Mouse (Mus musculus) myocyte (in vitro differentiated cells): ENCODE measurements at regions not wholly inside any gene's neighbourhood (a gene's known extent, or its start where the extent isn't known, plus 50 kb on each side); places are given as distances from the start of the nearest gene placed in this dataset.

Experiments
- H3K27me3 ChIP-seq: one replicate; pipeline ENCODE4 v1.6.1; 2011; ENCODE audit not compliant: control insufficient read depth, insufficient read depth, insufficient read length
- H3K36me3 ChIP-seq: one replicate; pipeline ENCODE4 v1.6.1; 2011; ENCODE audit not compliant: control insufficient read depth, insufficient read depth
- H3K4me2 ChIP-seq: one replicate; pipeline ENCODE4 v1.6.1; 2011; ENCODE audit warnings: low read depth, control low read depth
- H3K4me3 ChIP-seq: one replicate; pipeline ENCODE4 v1.5.1; 2011; ENCODE audit warnings: mild to moderate bottlenecking, control low read depth, moderate library complexity
- H3K79me2 ChIP-seq: one replicate; pipeline ENCODE4 v1.6.1; 2011; ENCODE audit not compliant: control insufficient read depth, insufficient read depth
- H3ac ChIP-seq: one replicate; pipeline ENCODE4 v1.6.1; 2011; ENCODE audit not compliant: control insufficient read depth, insufficient read length
- CEBPB ChIP-seq: IDR thresholded peaks from 2 replicates; pipeline ENCODE4 v1.6.1; 2011; ENCODE audit warnings: mild to moderate bottlenecking, moderate library complexity; ENCODE audit not compliant: poor library complexity, insufficient read depth, severe bottlenecking
- E2F4 ChIP-seq: IDR thresholded peaks from one replicate; pipeline ENCODE4 v1.6.1; 2011; ENCODE audit warnings: mild to moderate bottlenecking, control low read depth, moderate library complexity; ENCODE audit not compliant: insufficient read depth
- MAX ChIP-seq: IDR thresholded peaks from one replicate; pipeline ENCODE4 v1.6.1; 2011; ENCODE audit warnings: low read depth, mild to moderate bottlenecking, control low read depth
- MYOD1 ChIP-seq, 3 experiments: IDR thresholded peaks; one replicate each; pipeline ENCODE4 v1.6.1; 2011; ENCODE audit warnings: control low read depth in 2 of 3, low read depth in 2 of 3, mild to moderate bottlenecking in 2 of 3, moderate library complexity in 1 of 3; ENCODE audit not compliant: insufficient read length in 2 of 3, control insufficient read depth in 1 of 3
- MYOG ChIP-seq, 3 experiments: IDR thresholded peaks; one replicate each; pipeline ENCODE4 v1.6.1; 2011; ENCODE audit warnings: control low read depth in 2 of 3, low read depth in 2 of 3, mild to moderate bottlenecking in 2 of 3; ENCODE audit not compliant: insufficient read length in 2 of 3, control insufficient read depth in 1 of 3, insufficient read depth in 1 of 3
- POLR2A ChIP-seq: IDR thresholded peaks from one replicate; pipeline ENCODE4 v1.6.1; 2011; ENCODE audit warnings: low read depth, mild to moderate bottlenecking, control low read depth, moderate library complexity; ENCODE audit not compliant: insufficient read length
- POLR2AphosphoS2 ChIP-seq: IDR thresholded peaks from one replicate; pipeline ENCODE4 v1.6.1; 2011; ENCODE audit warnings: low read depth, control low read depth; ENCODE audit not compliant: insufficient read length
- REST ChIP-seq: IDR thresholded peaks from one replicate; pipeline ENCODE4 v1.6.1; 2011; ENCODE audit warnings: mild to moderate bottlenecking, control low read depth, moderate library complexity; ENCODE audit not compliant: insufficient read depth, insufficient read length
- SRF ChIP-seq: IDR thresholded peaks from one replicate; pipeline ENCODE4 v1.6.1; 2011; ENCODE audit warnings: low read depth; ENCODE audit not compliant: control insufficient read depth, insufficient read length
- TCF12 ChIP-seq: IDR thresholded peaks from one replicate; pipeline ENCODE4 v1.6.1; 2011; ENCODE audit warnings: mild to moderate bottlenecking, control low read depth; ENCODE audit not compliant: poor library complexity, insufficient read depth, severe bottlenecking
- TCF3 ChIP-seq: IDR thresholded peaks from one replicate; pipeline ENCODE4 v1.6.1; 2011; ENCODE audit warnings: low read depth, control low read depth; ENCODE audit not compliant: insufficient read length
- USF1 ChIP-seq: IDR thresholded peaks from one replicate; pipeline ENCODE4 v1.6.1; 2011; ENCODE audit warnings: low read depth, mild to moderate bottlenecking, control low read depth, moderate library complexity

GRCm38 (mm10) chrX:13921867-13922266 lies 70.7 kb upstream of the Cask start:
- no peaks in the 10 kb centered on the region for H3K79me2 ChIP-seq
- no peak for TF ChIP-seq POLR2AphosphoS2
- TF ChIP-seq CEBPB = no peak
- no peak for TF ChIP-seq MYOD1 (IDR thresholded peaks at IDR 0.05; ENCODE audit: control insufficient read depth in 1 of 3, insufficient read length in 2 of 3, low read depth in 2 of 3)
- TF ChIP-seq POLR2A = no peak
- no peak for TF ChIP-seq E2F4
- TF ChIP-seq REST = no peak
- TF ChIP-seq USF1 = no peak
- no peak for TF ChIP-seq SRF
- no peak for TF ChIP-seq MAX
- no peak for TF ChIP-seq MYOG (IDR thresholded peaks at IDR 0.05; ENCODE audit: control insufficient read depth in 1 of 3, insufficient read depth in 1 of 3, insufficient read length in 2 of 3, low read depth in 2 of 3)
- TF ChIP-seq TCF12 = no peak
- no peak for TF ChIP-seq TCF3
- H3K4me3 ChIP-seq = no peak overlapping the region
- H3ac ChIP-seq = no peak overlapping the region
- H3K36me3 ChIP-seq = no peaks in the 10 kb centered on the region
- no peaks in the 10 kb centered on the region for H3K27me3 ChIP-seq
- peak overlapping the region; percentile 38 for H3K4me2 ChIP-seq

- H3K79me2 ChIP-seq = no peaks in the 10 kb centered on the region
- no peak overlapping the region for H3K4me2 ChIP-seq
- no peaks in the 10 kb centered on the region for H3K36me3 ChIP-seq
- H3ac ChIP-seq = no peak overlapping the region
- TF ChIP-seq CEBPB (no peak), MYOG (IDR thresholded peaks at IDR 0.05; ENCODE audit: control insufficient read depth in 1 of 3, insufficient read depth in 1 of 3, insufficient read length in 2 of 3, low read depth in 2 of 3) (no peak), SRF (no peak), REST (no peak), E2F4 (no peak), MYOD1 (IDR thresholded peaks at IDR 0.05; ENCODE audit: control insufficient read depth in 1 of 3, insufficient read length in 2 of 3, low read depth in 2 of 3) (no peak), POLR2A (no peak)
- H3K4me3 ChIP-seq = no peak overlapping the region
- H3K27me3 ChIP-seq = no peaks in the 10 kb centered on the region
Measured at GRCm38 (mm10) chrX:13918659-13919058, 67.5 kb upstream of the Cask start.
